ENCODE assay signal across 20 mouse cellular contexts in the genomic region with DNA sequence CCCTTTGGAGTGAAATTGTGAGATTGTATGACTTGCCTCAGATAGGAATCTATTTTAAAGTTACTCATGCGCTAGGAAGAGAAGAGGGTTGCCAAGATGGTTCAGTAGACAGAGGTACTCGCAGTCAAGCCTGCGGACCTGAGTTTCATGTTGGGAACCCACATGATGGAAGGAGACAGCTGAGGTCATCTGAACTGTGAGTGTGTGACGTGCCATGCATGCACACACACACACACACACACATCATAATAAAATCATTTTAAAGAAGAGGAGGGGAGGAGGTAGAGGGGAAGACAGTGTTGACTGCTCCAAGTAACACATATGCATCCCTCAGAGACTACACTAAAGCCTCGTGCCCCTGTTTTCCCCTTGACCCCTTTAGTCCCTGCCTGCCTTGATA. TPM values are rescaled to one million over a fixed set of nuclear protein-coding genes. Genes with fewer than 3 reads are reported as not detected.
DNase-seq lines count a peak whose midpoint lies in the region; ATAC-seq and TF ChIP-seq lines count a peak whose summit lies in the region.
"Had no signal": no experiment of that assay in that cellular context is flagged by ENCODE, and none has a peak within 500 bp of the region (broad histone marks: within the 10 kb centered on the region; RNA-seq: fewer than 3 reads in every experiment).

No protein-coding gene starts in this region.

- H3K79me2 ChIP-seq in C2C12 (ENCODE audit: control insufficient read depth, insufficient read depth) = no peaks in the 10 kb centered on the region
- no peaks in the 10 kb centered on the region for H3K79me2 ChIP-seq in myocyte (ENCODE audit: control insufficient read depth, insufficient read depth)
- H3K79me2 ChIP-seq in heart, adult 2 months (replicated peaks; ENCODE audit: control insufficient read depth, insufficient read depth, low read length) = no peaks in the 10 kb centered on the region

- H3K79me3 ChIP-seq in C2C12 (ENCODE audit: low read depth) = no peaks in the 10 kb centered on the region

- TF ChIP-seq CTCF in C2C12 (IDR thresholded peaks at IDR 0.05; ENCODE audit: control insufficient read depth, insufficient read depth, insufficient read length) = no peak
- no peak for TF ChIP-seq CTCF in heart, adult 2 months (IDR thresholded peaks at IDR 0.05)

- ATAC-seq in hindbrain, embryonic 11.5 days (ENCODE audit: low FRiP score) = no peak
- ATAC-seq: activated CD4-positive, CD25-positive, alpha-beta regulatory T cell, adult 4 months; CD4-positive, CD25-positive, alpha-beta regulatory T cell, adult 4 months; Patski had no signal

- H3ac ChIP-seq in C2C12 (ENCODE audit: control insufficient read depth, insufficient read length, low read depth) (no peak overlapping the region), myocyte (ENCODE audit: control insufficient read depth, insufficient read length) (no peak overlapping the region)

- H3K9ac ChIP-seq in hindbrain, embryonic 11.5 days (ENCODE audit: low read depth, low read length) = no peak overlapping the region
- H3K9ac ChIP-seq in heart, adult 2 months (ENCODE audit: low read depth, low read length) = no peak overlapping the region

- H3K4me1 ChIP-seq in hindbrain, embryonic 11.5 days (replicated peaks; ENCODE audit: control insufficient read depth, insufficient read depth, low read length) = peaks cover 4% of the 10 kb centered on the region; the same call in 1 of the 2 replicates
- peaks cover 1% of the 10 kb centered on the region; the same call in 1 of the 2 replicates for H3K4me1 ChIP-seq in heart, adult 2 months (ENCODE audit: control insufficient read depth, insufficient read depth, low read length)

- TF ChIP-seq POLR2A in myocyte (IDR thresholded peaks at IDR 0.05; ENCODE audit: insufficient read length, low read depth) = no peak
- TF ChIP-seq POLR2A in heart, adult 2 months (IDR thresholded peaks at IDR 0.05; ENCODE audit: insufficient read depth, low read depth, low read length) = no peak

- intact Hi-C loops in heart, adult 2 months (cut with DNase I) = no loop called here

- no peaks in the 10 kb centered on the region for H3K27me3 ChIP-seq in C2C12 (ENCODE audit: control insufficient read depth, insufficient read depth, insufficient read length)
- H3K27me3 ChIP-seq in myocyte (ENCODE audit: control insufficient read depth, insufficient read depth, insufficient read length) = no peaks in the 10 kb centered on the region
- no peaks in the 10 kb centered on the region for H3K27me3 ChIP-seq in hindbrain, embryonic 11.5 days (ENCODE audit: control insufficient read depth, insufficient read depth, low read length)
- H3K27me3 ChIP-seq in heart, adult 2 months (ENCODE audit: control insufficient read depth, insufficient read depth, low read length) = no peaks in the 10 kb centered on the region
- H3K27me3 ChIP-seq: CH12.LX, Patski had no signal

- no peak overlapping the region for H3K4me3 ChIP-seq in C2C12 (ENCODE audit: insufficient read depth, poor library complexity, severe bottlenecking)
- no peak overlapping the region for H3K4me3 ChIP-seq in myocyte
- H3K4me3 ChIP-seq in hindbrain, embryonic 11.5 days (ENCODE audit: low read depth, low read length) = no peak overlapping the region
- no peak overlapping the region for H3K4me3 ChIP-seq in heart, adult 2 months

- no peaks in the 10 kb centered on the region for H3K36me3 ChIP-seq in C2C12 (ENCODE audit: control insufficient read depth, insufficient read depth)
- H3K36me3 ChIP-seq in myocyte (ENCODE audit: control insufficient read depth, insufficient read depth) = no peaks in the 10 kb centered on the region
- no peaks in the 10 kb centered on the region for H3K36me3 ChIP-seq in hindbrain, embryonic 11.5 days (ENCODE audit: control insufficient read depth, insufficient read depth, low read length)
- no peaks in the 10 kb centered on the region for H3K36me3 ChIP-seq in heart, adult 2 months (ENCODE audit: control insufficient read depth, insufficient read depth, low read length)
- H3K36me3 ChIP-seq: G1E had no signal

- WGBS in hindbrain, embryonic 11.5 days = 83% methylated on average over 5 of the region's 5 CpGs
- 88% methylated on average over 5 of the region's 5 CpGs for whole genome bisulfite sequencing in heart, adult 2 months

- H3K4me2 ChIP-seq in myocyte (ENCODE audit: low read depth) = no peak overlapping the region
- no peak overlapping the region for H3K4me2 ChIP-seq in hindbrain, embryonic 11.5 days (replicated peaks; ENCODE audit: low read depth, low read length)

- no peak for TF ChIP-seq EP300 in heart, adult 2 months (IDR thresholded peaks at IDR 0.05; ENCODE audit: insufficient read depth, low read depth, low read length)

- no peak for DNase-seq in hindbrain, embryonic 11.5 days (ENCODE audit: low spot score)
- no peak for DNase-seq in heart, adult 2 months
- DNase-seq: adrenal gland, adult 2 months; adrenal gland, adult 8-10 months; adrenal gland, postnatal 10 days; adrenal gland, postnatal 14 days; adrenal gland, postnatal 25 days; adrenal gland, postnatal 36 days; B cell, adult 2 months; cerebellum, adult 11 months; cerebellum, adult 11-12 months; cerebellum, adult 18-20 months; cerebellum, adult 2 months had no signal

- H3K27ac ChIP-seq in hindbrain, embryonic 11.5 days (ENCODE audit: low read depth, low read length) = no peak overlapping the region
- no peak overlapping the region for H3K27ac ChIP-seq in heart, adult 2 months

- H3K9me3 ChIP-seq in hindbrain, embryonic 11.5 days (ENCODE audit: control insufficient read depth, low read length) = no peaks in the 10 kb centered on the region
- H3K9me3 ChIP-seq: G1E had no signal

TF ChIP-seq in C2C12, 6 proteins besides CTCF, POLR2A, EP300 and RAD21:
- TF ChIP-seq MYOD1 (IDR thresholded peaks at IDR 0.05; ENCODE audit: control insufficient read depth, insufficient read length, low read depth) = peak; percentile 48
- no peak for TF ChIP-seq USF1 (IDR thresholded peaks at IDR 0.05; ENCODE audit: low read depth)

TF ChIP-seq in myocyte, 11 proteins besides CTCF, POLR2A, EP300 and RAD21:
- TF ChIP-seq MYOD1 (IDR thresholded peaks at IDR 0.05; ENCODE audit: control insufficient read depth in 1 of 3, insufficient read length in 2 of 3, low read depth in 2 of 3) (peak in 2 of 3 experiments; percentile 63 to 64), TCF3 (IDR thresholded peaks at IDR 0.05; ENCODE audit: insufficient read length, low read depth) (no peak)

RNA-seq across cellular contexts. Expression of a gene that starts 36.1 kb away (rescaled TPM):
- polyA plus RNA-seq in C2C12 (2012; fragmentation: generic; extraction: Trizol) (4.5 TPM), myocyte (2012; fragmentation: generic; extraction: Trizol) (9.5 TPM)
- 16.0 and 17.6 TPM in 2 replicates for polyA plus RNA-seq in hindbrain, embryonic 11.5 days (2014; fragmentation: Nextera tagmentation; extraction: Ambion mirVana)
- total RNA-seq in heart, adult 2 months (2021) = 10 to 100 TPM in 1 of 2 experiments, 1 to 10 TPM in 1; 9.9 to 10.3 TPM
- polyA plus RNA-seq in heart, adult 2 months (2012; rRNA removed) = 15.1 and 15.7 TPM in 2 replicates

RNA-seq across cellular contexts. Expression of a gene that starts 56.9 kb away (rescaled TPM):
- polyA plus RNA-seq in C2C12 (2012; fragmentation: generic; extraction: Trizol) = 21.6 TPM
- polyA plus RNA-seq in myocyte (2012; fragmentation: generic; extraction: Trizol) = 27.5 TPM
- polyA plus RNA-seq in hindbrain, embryonic 11.5 days (2014; fragmentation: Nextera tagmentation; extraction: Ambion mirVana) = 58.2 and 61.4 TPM in 2 replicates
- total RNA-seq in heart, adult 2 months (2021) = 10 to 100 TPM; 49.9 to 62.4 TPM
- 30.5 and 37.7 TPM in 2 replicates for polyA plus RNA-seq in heart, adult 2 months (2012; rRNA removed)
